Mouse (Mus musculus) cerebellum, adult 2 months (tissue): ENCODE results near the gene Lgals2.

Source experiments
- CTCF ChIP-seq: fragments of 200-500 bp; IDR thresholded peaks from 2 replicates; pipeline ENCODE4 v1.5.1; 2011; ENCODE audit warnings: low read depth, mild to moderate bottlenecking, control low read depth, low read length, moderate library complexity, borderline replicate concordance; ENCODE audit not compliant: insufficient read depth
- POLR2A ChIP-seq: fragments of 200-500 bp; IDR thresholded peaks from 2 replicates; pipeline ENCODE4 v1.6.1; 2011; ENCODE audit warnings: low read length, control low read depth, borderline replicate concordance; ENCODE audit not compliant: insufficient read depth

GRCm38 (mm10) chr15:78835200-78836085 is 19.9 kb downstream of the Lgals2 start:
- no peak for TF ChIP-seq CTCF
- TF ChIP-seq POLR2A = no peak
